Mouse (Mus musculus): ENCODE measurements around the gene Gpam.

DNA sequence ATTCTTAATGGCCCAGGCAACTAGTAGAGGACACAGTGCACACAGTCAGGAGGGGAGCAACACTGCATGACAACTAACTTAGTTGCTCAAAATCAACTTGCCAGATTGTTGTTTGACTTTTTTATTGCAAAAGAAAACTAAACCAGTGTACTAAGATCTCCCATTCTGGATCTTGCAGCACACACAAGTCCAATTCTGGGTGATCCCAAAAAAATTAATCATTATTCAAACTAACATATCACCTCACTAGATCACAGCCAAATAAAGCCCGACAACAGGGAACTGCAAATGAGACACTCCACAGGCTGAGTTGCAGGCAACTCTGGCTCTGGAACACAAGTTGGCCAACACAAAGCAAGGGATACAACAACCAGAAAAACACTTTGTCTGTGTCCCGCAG is 39.7 kb upstream of the Gpam start:
- TF ChIP-seq EP300 (IDR thresholded peaks at IDR 0.05; ENCODE audit: insufficient read depth, low read depth, low read length): no peak
- TF ChIP-seq CTCF (IDR thresholded peaks at IDR 0.05): no peak

All from heart, adult 2 months (tissue).